Comparison of ENCODE assay signal across 25 mouse cellular contexts in genomic region chr2:114413013-114413412, GRCm38 (mm10).
DNase-seq lines count a peak whose midpoint lies in the region; ATAC-seq and TF ChIP-seq lines count a peak whose summit lies in the region.
"Had no signal": no experiment of that assay in that cellular context is flagged by ENCODE, and none has a peak within 500 bp of the region (broad histone marks: within the 10 kb centered on the region; RNA-seq: fewer than 3 reads in every experiment).

No protein-coding gene starts in this region.

- H3K9me3 ChIP-seq in midbrain, embryonic 14.5 days (ENCODE audit: control insufficient read depth, low read length) = no peaks in the 10 kb centered on the region
- no peaks in the 10 kb centered on the region for H3K9me3 ChIP-seq in midbrain, postnatal 0 days (ENCODE audit: low read length)
- H3K9me3 ChIP-seq in forebrain, postnatal 0 days (ENCODE audit: low read length) = no peaks in the 10 kb centered on the region
- no peaks in the 10 kb centered on the region for H3K9me3 ChIP-seq in embryonic facial prominence, embryonic 10.5 days
- H3K9me3 ChIP-seq: embryonic facial prominence, embryonic 12.5 days; neural tube, embryonic 12.5 days had no signal

- no peaks in the 10 kb centered on the region for H3K36me3 ChIP-seq in midbrain, embryonic 14.5 days (ENCODE audit: control insufficient read depth, insufficient read depth, low read length)
- H3K36me3 ChIP-seq in midbrain, postnatal 0 days (ENCODE audit: insufficient read depth, low read length) = no peaks in the 10 kb centered on the region
- H3K36me3 ChIP-seq in forebrain, postnatal 0 days (ENCODE audit: insufficient read depth) = no peaks in the 10 kb centered on the region
- H3K36me3 ChIP-seq in embryonic facial prominence, embryonic 10.5 days (replicated peaks) = no peaks in the 10 kb centered on the region
- H3K36me3 ChIP-seq: embryonic facial prominence, embryonic 12.5 days; neural tube, embryonic 12.5 days had no signal

- peak; percentile 7 for DNase-seq in midbrain, embryonic 14.5 days
- DNase-seq in midbrain, postnatal 0 days (ENCODE audit: low spot score) = no peak
- peak; percentile 11 for DNase-seq in ES-CJ7 (ENCODE audit: low read depth, low spot score)
- no peak for DNase-seq in forebrain, postnatal 0 days
- DNase-seq in frontal cortex, adult 2 months (ENCODE audit: extremely low spot score in 1 of 2, low spot score in 1 of 2) = no peak
- no peak for DNase-seq in embryonic facial prominence, embryonic 10.5 days (ENCODE audit: low spot score)
- DNase-seq: adrenal gland, postnatal 14 days; cerebellum, adult 11 months; cerebellum, adult 9-10 months; cerebellum, postnatal 36 days; gastrocnemius, postnatal 10 days; heart, postnatal 14 days; kidney, adult 8-10 months; kidney, postnatal 14 days; layer of hippocampus, adult 9-11 months; liver; lung, adult 2 months; lung, postnatal 10 days had no signal

- H3K9ac ChIP-seq in midbrain, embryonic 14.5 days (replicated peaks; ENCODE audit: low read length) = no peak overlapping the region
- H3K9ac ChIP-seq in midbrain, postnatal 0 days (replicated peaks; ENCODE audit: low read length, poor library complexity, severe bottlenecking) = no peak overlapping the region
- no peak overlapping the region for H3K9ac ChIP-seq in forebrain, postnatal 0 days
- H3K9ac ChIP-seq: embryonic facial prominence, embryonic 12.5 days; liver, embryonic 14.5 days; neural tube, embryonic 12.5 days had no signal

- no peak overlapping the region for H3K4me3 ChIP-seq in midbrain, embryonic 14.5 days (replicated peaks; ENCODE audit: low read depth, low read length)
- no peak overlapping the region for H3K4me3 ChIP-seq in midbrain, postnatal 0 days (ENCODE audit: low read depth, low read length)
- H3K4me3 ChIP-seq in forebrain, postnatal 0 days (ENCODE audit: low read depth, low read length) = no peak overlapping the region
- no peak overlapping the region for H3K4me3 ChIP-seq in embryonic facial prominence, embryonic 10.5 days
- H3K4me3 ChIP-seq: embryonic facial prominence, embryonic 12.5 days; myocyte; neural tube, embryonic 12.5 days had no signal

- TF ChIP-seq CTCF in midbrain, postnatal 0 days (IDR thresholded peaks at IDR 0.05) = no peak
- TF ChIP-seq CTCF in forebrain, postnatal 0 days (IDR thresholded peaks at IDR 0.05; ENCODE audit: low read depth) = no peak

- H3K4me1 ChIP-seq in midbrain, embryonic 14.5 days (ENCODE audit: control insufficient read depth, insufficient read depth, low read length) = no peaks in the 10 kb centered on the region
- no peaks in the 10 kb centered on the region for H3K4me1 ChIP-seq in midbrain, postnatal 0 days (ENCODE audit: insufficient read depth, low read length)
- no peaks in the 10 kb centered on the region for H3K4me1 ChIP-seq in forebrain, postnatal 0 days (ENCODE audit: insufficient read depth)
- no peaks in the 10 kb centered on the region for H3K4me1 ChIP-seq in embryonic facial prominence, embryonic 10.5 days
- H3K4me1 ChIP-seq: embryonic facial prominence, embryonic 12.5 days; neural tube, embryonic 12.5 days had no signal

- no peak for ATAC-seq in midbrain, embryonic 14.5 days (ENCODE audit: low FRiP score, low TSS enrichment)
- ATAC-seq in midbrain, postnatal 0 days (ENCODE audit: low FRiP score) = no peak
- ATAC-seq in forebrain, postnatal 0 days = 0 out of 2 replicates have a peak, but pooled peaks have one; percentile 28
- ATAC-seq: hindbrain, embryonic 16.5 days; intestine, embryonic 16.5 days had no signal

- 91% methylated on average over 3 of the region's 3 CpGs for WGBS in midbrain, embryonic 14.5 days
- 94% methylated on average over 3 of the region's 3 CpGs for WGBS in midbrain, postnatal 0 days
- 76% methylated on average over 3 of the region's 3 CpGs for WGBS in forebrain, postnatal 0 days
- 90% methylated on average over 3 of the region's 3 CpGs for WGBS in embryonic facial prominence, embryonic 10.5 days

- H3K4me2 ChIP-seq in midbrain, embryonic 14.5 days (ENCODE audit: low read length) = no peak overlapping the region
- H3K4me2 ChIP-seq in midbrain, postnatal 0 days (ENCODE audit: low read depth, low read length, poor library complexity, severe bottlenecking) = no peak overlapping the region
- no peak overlapping the region for H3K4me2 ChIP-seq in forebrain, postnatal 0 days (ENCODE audit: low read depth)
- H3K4me2 ChIP-seq: embryonic facial prominence, embryonic 12.5 days; neural tube, embryonic 12.5 days had no signal

- H3K27me3 ChIP-seq in midbrain, embryonic 14.5 days (ENCODE audit: control insufficient read depth, insufficient read depth, low read length) = no peaks in the 10 kb centered on the region
- no peaks in the 10 kb centered on the region for H3K27me3 ChIP-seq in midbrain, postnatal 0 days (ENCODE audit: insufficient read depth, low read length)
- no peaks in the 10 kb centered on the region for H3K27me3 ChIP-seq in forebrain, postnatal 0 days (ENCODE audit: insufficient read depth, low read length)
- H3K27me3 ChIP-seq in embryonic facial prominence, embryonic 10.5 days (replicated peaks; ENCODE audit: low read depth, poor library complexity, severe bottlenecking) = no peaks in the 10 kb centered on the region
- H3K27me3 ChIP-seq: embryonic facial prominence, embryonic 12.5 days; neural tube, embryonic 12.5 days had no signal

- no peak overlapping the region for H3K27ac ChIP-seq in midbrain, embryonic 14.5 days (replicated peaks; ENCODE audit: low read depth, low read length)
- H3K27ac ChIP-seq in midbrain, postnatal 0 days (ENCODE audit: low read depth, low read length) = no peak overlapping the region
- no peak overlapping the region for H3K27ac ChIP-seq in forebrain, postnatal 0 days (ENCODE audit: low read depth, low read length)
- H3K27ac ChIP-seq in embryonic facial prominence, embryonic 10.5 days (replicated peaks) = no peak overlapping the region
- H3K27ac ChIP-seq: embryonic facial prominence, embryonic 12.5 days; liver, embryonic 14.5 days; macrophage; neural tube, embryonic 12.5 days had no signal

Comparison
In these comparisons a context has a peak if more than half of its experiments do, and no peak if none do; other contexts are left out.
1. DNase-seq: peak in midbrain, embryonic 14.5 days (single experiment) and ES-CJ7 (single experiment); none in midbrain, postnatal 0 days (single experiment), forebrain, postnatal 0 days (single experiment), frontal cortex, adult 2 months (0 of 2) and embryonic facial prominence, embryonic 10.5 days (single experiment).